Mouse (Mus musculus) lung, postnatal 0 days (tissue): ENCODE results near the gene Brd4.

Experiments
- CTCF ChIP-seq: IDR thresholded peaks from 2 replicates; pipeline ENCODE4 v1.5.1; 2016; ENCODE audit warnings: antibody characterized with exemption, mild to moderate bottlenecking
- EP300 ChIP-seq: IDR thresholded peaks from 2 replicates; pipeline ENCODE4 v1.6.1; 2016; ENCODE audit warnings: antibody characterized with exemption, mild to moderate bottlenecking, control low read depth

- no peak for TF ChIP-seq CTCF
- no peak for TF ChIP-seq EP300
Measured at GRCm38 (mm10) chr17:32295901-32296300, 11.4 kb upstream of the Brd4 start.
